Comparison of ENCODE assay signal across 9 mouse cellular contexts in genomic region chr5:28037172-28037591, GRCm38 (mm10). TPM values are rescaled to one million over a fixed set of nuclear protein-coding genes. Genes with fewer than 3 reads are reported as not detected.
A peak's percentile ranks its signal among the peaks of the same experiment; 100 is the strongest.
DNase-seq lines count a peak whose midpoint lies in the region; ATAC-seq and TF ChIP-seq lines count a peak whose summit lies in the region.
"Had no signal": no experiment of that assay in that cellular context is flagged by ENCODE, and none has a peak within 500 bp of the region (broad histone marks: within the 10 kb centered on the region; RNA-seq: fewer than 3 reads in every experiment).

No protein-coding gene starts in this region.

- H3K9me3 ChIP-seq in hindbrain, embryonic 16.5 days (ENCODE audit: control insufficient read depth, low read length) = no peaks in the 10 kb centered on the region
- H3K9me3 ChIP-seq: limb, embryonic 12.5 days had no signal

- intact Hi-C loops in gastrocnemius, postnatal 36 days (cut with DNase I) = no loop called here

- DNase-seq in ovary, adult 18-20 months (ENCODE audit: low spot score) = peak; percentile 23
- no peak for DNase-seq in ovary, postnatal 10 days (ENCODE audit: low spot score)
- peak; percentile 16 to 39 for DNase-seq in gastrocnemius, postnatal 36 days
- DNase-seq in kidney, adult 9 months = peak; percentile 76
- peak; percentile 57 to 64 for DNase-seq in monocyte, adult 2 months (ENCODE audit: low read depth in 1 of 2, low spot score in 2 of 2)
- no peak for DNase-seq in cerebellum, adult 2 months
- DNase-seq in layer of hippocampus, adult 8-10 months (ENCODE audit: low spot score in 2 of 2) = no peak

- H3K27ac ChIP-seq in hindbrain, embryonic 16.5 days (ENCODE audit: low read depth, low read length) = no peak overlapping the region
- H3K27ac ChIP-seq in cerebellum, adult 2 months (ENCODE audit: insufficient read depth, low read length) = no peak overlapping the region
- H3K27ac ChIP-seq: limb, embryonic 12.5 days had no signal

- no peaks in the 10 kb centered on the region for H3K27me3 ChIP-seq in hindbrain, embryonic 16.5 days (replicated peaks; ENCODE audit: control insufficient read depth, insufficient read depth, low read length)
- no peaks in the 10 kb centered on the region for H3K27me3 ChIP-seq in cerebellum, adult 2 months (ENCODE audit: control insufficient read depth, insufficient read depth, low read length)
- H3K27me3 ChIP-seq: limb, embryonic 12.5 days had no signal

- no peaks in the 10 kb centered on the region for H3K36me3 ChIP-seq in hindbrain, embryonic 16.5 days (ENCODE audit: control insufficient read depth, insufficient read depth, low read length)
- H3K36me3 ChIP-seq: limb, embryonic 12.5 days had no signal

- TF ChIP-seq POLR2A in cerebellum, adult 2 months (IDR thresholded peaks at IDR 0.05; ENCODE audit: borderline replicate concordance, insufficient read depth, low read length) = no peak

- 40% methylated on average over 3 of the region's 3 CpGs for WGBS in hindbrain, embryonic 16.5 days
- 35% methylated on average over 3 of the region's 3 CpGs for WGBS in cerebellum, adult 2 months

- H3K4me3 ChIP-seq in hindbrain, embryonic 16.5 days (ENCODE audit: low read length) = no peak overlapping the region
- H3K4me3 ChIP-seq in cerebellum, adult 2 months (replicated peaks; ENCODE audit: insufficient read depth, low read depth, low read length) = no peak overlapping the region
- H3K4me3 ChIP-seq: limb, embryonic 12.5 days had no signal

- no peak overlapping the region for H3K9ac ChIP-seq in hindbrain, embryonic 16.5 days (ENCODE audit: low read depth, low read length)
- H3K9ac ChIP-seq: limb, embryonic 12.5 days had no signal

- no peak for ATAC-seq in hindbrain, embryonic 16.5 days

- no peak overlapping the region for H3K4me2 ChIP-seq in hindbrain, embryonic 16.5 days (ENCODE audit: low read length)
- H3K4me2 ChIP-seq: limb, embryonic 12.5 days had no signal

- no peak for TF ChIP-seq CTCF in cerebellum, adult 2 months (IDR thresholded peaks at IDR 0.05; ENCODE audit: borderline replicate concordance, insufficient read depth, low read depth, low read length)

- peaks cover 9% of the 10 kb centered on the region for H3K4me1 ChIP-seq in hindbrain, embryonic 16.5 days (ENCODE audit: control insufficient read depth, insufficient read depth, low read depth, low read length)
- no peaks in the 10 kb centered on the region for H3K4me1 ChIP-seq in cerebellum, adult 2 months (ENCODE audit: control insufficient read depth, insufficient read depth, low read length)

RNA-seq across cellular contexts. Expression of gene Insig1, which starts 34.0 kb away (rescaled TPM):
- total RNA-seq in gastrocnemius, postnatal 36 days (2021) = 10 to 100 TPM in 1 of 2 experiments, 1 to 10 TPM in 1; 7.4 to 11.1 TPM
- 76.9 and 79.5 TPM in 2 replicates for polyA plus RNA-seq in hindbrain, embryonic 16.5 days (2015; fragmentation: Nextera tagmentation; extraction: Ambion mirVana)
- polyA plus RNA-seq in cerebellum, adult 2 months (2012; rRNA removed) = 115 and 125 TPM in 2 replicates
- total RNA-seq in layer of hippocampus, adult 8-10 months (2022) = 100 to 1,000 TPM in 1 of 4 experiments, 10 to 100 TPM in 3; 62.9 to 110 (median 82.5) TPM

Comparison
In these comparisons a context has a peak if more than half of its experiments do, and no peak if none do; other contexts are left out.
1. DNase-seq: peak in ovary, adult 18-20 months (single experiment), gastrocnemius, postnatal 36 days (2 of 2), kidney, adult 9 months (single experiment) and monocyte, adult 2 months (2 of 2); none in ovary, postnatal 10 days (single experiment), cerebellum, adult 2 months (0 of 2) and layer of hippocampus, adult 8-10 months (0 of 2).
2. RNA of gene Insig1, which starts 34.0 kb away (total RNA-seq): 62.9 to 110 TPM in layer of hippocampus, adult 8-10 months; 7.4 to 11.1 TPM in gastrocnemius, postnatal 36 days; every median in the first group is over 4 times any median in the second.